Mouse (Mus musculus): ENCODE measurements at regions not wholly inside any gene's neighbourhood (a gene's known extent, or its start where the extent isn't known, plus 50 kb on each side); places are given as distances from the start of the nearest gene placed in this dataset.
A peak's percentile ranks its signal among the peaks of the same experiment; 100 is the strongest.

DNA sequence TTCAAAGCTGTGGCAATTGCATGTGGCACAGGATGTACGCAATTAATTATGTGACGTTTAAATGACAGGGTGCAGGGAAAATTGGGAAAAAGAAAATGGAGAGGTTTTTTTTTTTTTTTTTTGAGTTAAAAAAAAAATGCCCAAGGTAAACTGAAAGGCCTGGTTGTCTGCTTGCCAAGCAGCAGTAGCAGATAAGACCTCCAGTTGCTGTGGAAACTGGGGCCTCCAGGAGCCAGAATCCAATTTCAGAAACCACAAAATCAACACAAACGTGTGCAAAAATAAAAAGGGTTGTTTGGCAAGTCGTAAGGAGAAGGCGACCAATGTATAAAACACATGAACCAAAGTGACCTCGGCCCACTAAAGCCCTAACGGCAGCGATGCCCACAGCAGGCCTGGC, 837.7 kb upstream of the Sox9 start:
- Histone ChIP-seq H3K36me3 (ENCODE audit: control insufficient read depth, insufficient read depth, low read length) (no peaks in the 10 kb centered on the region), H3K4me2 (ENCODE audit: low read length) (no peak overlapping the region), H3K9me3 (ENCODE audit: control insufficient read depth, low read length) (no peaks in the 10 kb centered on the region), H3K4me1 (ENCODE audit: control insufficient read depth, insufficient read depth, low read depth, low read length) (peaks cover 3% of the 10 kb centered on the region; the same call in 1 of the 2 replicates), H3K27me3 (replicated peaks; ENCODE audit: control insufficient read depth, insufficient read depth, low read length) (no peaks in the 10 kb centered on the region), H3K9ac (ENCODE audit: low read depth, low read length) (no peak overlapping the region), H3K27ac (ENCODE audit: low read depth, low read length) (no peak overlapping the region), H3K4me3 (ENCODE audit: low read length) (no peak overlapping the region)
- WGBS: 61% methylated on average over 8 of the region's 8 CpGs
- no peak for ATAC-seq

DNA sequence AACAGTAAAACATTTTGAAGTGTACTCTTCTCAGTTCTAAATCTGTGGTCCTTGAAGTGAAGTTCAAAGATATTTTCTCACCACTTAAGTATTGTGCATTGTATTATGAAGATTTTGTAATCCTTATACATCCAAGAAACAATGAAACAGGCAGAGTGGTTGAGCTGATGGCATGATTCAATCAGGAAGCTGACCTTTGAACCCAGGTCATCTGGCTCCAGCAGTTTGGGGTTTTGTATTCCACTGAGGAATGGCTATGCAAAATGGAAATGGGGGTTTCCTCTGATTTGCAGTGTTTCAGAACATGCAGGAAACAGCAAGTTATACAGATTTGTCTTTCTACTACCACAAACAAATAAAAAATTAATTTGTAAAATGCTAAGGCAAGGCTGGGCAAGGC, 836.2 kb upstream of the Sox9 start:
- Histone ChIP-seq H3K4me2 (ENCODE audit: low read length) (no peak overlapping the region), H3K4me1 (ENCODE audit: control insufficient read depth, insufficient read depth, low read depth, low read length) (peaks cover 3% of the 10 kb centered on the region; the same call in 1 of the 2 replicates), H3K36me3 (ENCODE audit: control insufficient read depth, insufficient read depth, low read length) (no peaks in the 10 kb centered on the region), H3K27ac (ENCODE audit: low read depth, low read length) (no peak overlapping the region), H3K9me3 (ENCODE audit: control insufficient read depth, low read length) (no peaks in the 10 kb centered on the region), H3K9ac (ENCODE audit: low read depth, low read length) (no peak overlapping the region), H3K4me3 (ENCODE audit: low read length) (no peak overlapping the region), H3K27me3 (replicated peaks; ENCODE audit: control insufficient read depth, insufficient read depth, low read length) (no peaks in the 10 kb centered on the region)
- ATAC-seq: no peak

DNA sequence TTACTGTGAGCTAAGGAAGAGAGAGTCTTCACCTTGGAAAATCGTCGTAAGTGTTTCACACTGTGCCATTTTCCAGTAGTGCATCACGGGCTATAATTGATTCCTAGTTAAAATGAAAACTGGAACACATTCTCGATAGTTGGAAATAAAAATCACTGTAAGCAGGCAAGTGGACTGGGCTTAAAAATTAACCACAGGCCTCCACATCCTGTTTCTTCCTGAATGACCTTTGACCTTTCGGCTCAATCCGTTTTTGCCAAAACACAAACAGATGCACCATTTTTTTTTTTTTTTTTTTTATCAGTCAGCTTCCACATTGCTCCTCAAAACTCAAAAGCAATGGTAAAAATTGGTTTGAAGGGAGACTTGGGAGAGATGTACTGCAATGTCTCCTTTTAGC, 834.4 kb upstream of the Sox9 start:
- whole genome bisulfite sequencing: 84% methylated on average over 6 of the region's 6 CpGs
- H3K4me2 ChIP-seq (ENCODE audit: low read length): no peak overlapping the region
- H3K4me3 ChIP-seq (ENCODE audit: low read length): no peak overlapping the region
- no peak overlapping the region for H3K27ac ChIP-seq (ENCODE audit: low read depth, low read length)
- no peaks in the 10 kb centered on the region for H3K27me3 ChIP-seq (replicated peaks; ENCODE audit: control insufficient read depth, insufficient read depth, low read length)
- H3K36me3 ChIP-seq (ENCODE audit: control insufficient read depth, insufficient read depth, low read length): no peaks in the 10 kb centered on the region
- no peak overlapping the region for H3K9ac ChIP-seq (ENCODE audit: low read depth, low read length)
- no peak for ATAC-seq
- H3K9me3 ChIP-seq (ENCODE audit: control insufficient read depth, low read length): no peaks in the 10 kb centered on the region
- peaks cover 3% of the 10 kb centered on the region; the same call in 1 of the 2 replicates for H3K4me1 ChIP-seq (ENCODE audit: control insufficient read depth, insufficient read depth, low read depth, low read length)

DNA sequence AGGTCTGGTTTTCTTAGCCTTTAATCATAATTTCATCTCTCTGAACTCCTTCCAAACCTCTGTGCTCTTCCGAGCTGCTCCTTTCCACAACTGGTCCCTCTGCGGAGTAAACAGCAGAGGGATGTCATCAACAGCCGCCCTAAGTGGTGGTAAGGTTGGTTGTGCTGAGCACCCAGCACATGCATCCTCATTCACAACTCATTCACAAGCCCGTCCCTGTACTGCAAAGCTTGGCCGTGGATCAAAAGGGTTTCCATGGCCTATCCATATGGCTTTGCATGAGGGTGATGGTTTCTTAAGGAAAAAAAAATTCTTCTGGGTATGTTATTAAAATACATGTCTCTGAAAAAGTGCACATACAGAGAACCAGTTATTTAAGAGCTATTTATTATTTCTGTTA, 828.6 kb upstream of the Sox9 start:
- Histone ChIP-seq H3K4me2 (ENCODE audit: low read length) (no peak overlapping the region), H3K4me1 (ENCODE audit: control insufficient read depth, insufficient read depth, low read depth, low read length) (no peaks in the 10 kb centered on the region), H3K27ac (ENCODE audit: low read depth, low read length) (no peak overlapping the region), H3K36me3 (ENCODE audit: control insufficient read depth, insufficient read depth, low read length) (no peaks in the 10 kb centered on the region), H3K9me3 (ENCODE audit: control insufficient read depth, low read length) (0 out of 2 replicates have a peak, but pooled peaks cover 3% of the 10 kb centered on the region), H3K9ac (ENCODE audit: low read depth, low read length) (no peak overlapping the region), H3K27me3 (replicated peaks; ENCODE audit: control insufficient read depth, insufficient read depth, low read length) (no peaks in the 10 kb centered on the region), H3K4me3 (ENCODE audit: low read length) (no peak overlapping the region)
- ATAC-seq: no peak
- WGBS: 86% methylated on average over 5 of the region's 5 CpGs

DNA sequence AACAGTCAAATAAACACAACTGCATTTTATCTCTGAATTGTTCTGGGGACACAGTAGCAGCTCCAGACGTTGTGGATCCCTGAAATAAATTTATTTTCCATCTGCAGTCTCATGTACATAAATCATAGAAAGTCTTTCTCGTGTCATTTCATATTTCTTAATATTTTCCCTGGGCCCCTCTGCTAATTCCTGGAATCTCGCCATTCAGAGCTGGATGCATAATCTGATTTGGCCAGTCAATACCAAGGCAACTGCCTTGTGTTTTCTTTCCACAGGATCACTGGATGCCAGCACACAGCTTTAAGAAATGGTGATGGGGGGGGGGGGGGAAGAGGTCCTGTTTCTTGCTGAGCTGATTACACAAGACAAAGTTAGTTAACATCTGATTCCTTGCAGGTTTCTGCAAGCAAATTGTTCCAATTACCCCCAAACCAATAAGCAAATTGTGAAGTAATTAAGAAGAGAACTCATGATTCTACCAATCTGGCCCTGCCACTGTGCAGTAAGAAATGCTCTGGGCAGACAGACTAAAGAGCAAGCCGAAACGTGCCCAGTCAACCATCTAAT, 824.2 kb upstream of the Sox9 start:
- H3K27ac ChIP-seq (ENCODE audit: low read depth, low read length): no peak overlapping the region
- H3K36me3 ChIP-seq (ENCODE audit: control insufficient read depth, insufficient read depth, low read length): no peaks in the 10 kb centered on the region
- 53% methylated on average over 5 of the region's 5 CpGs for WGBS

DNA sequence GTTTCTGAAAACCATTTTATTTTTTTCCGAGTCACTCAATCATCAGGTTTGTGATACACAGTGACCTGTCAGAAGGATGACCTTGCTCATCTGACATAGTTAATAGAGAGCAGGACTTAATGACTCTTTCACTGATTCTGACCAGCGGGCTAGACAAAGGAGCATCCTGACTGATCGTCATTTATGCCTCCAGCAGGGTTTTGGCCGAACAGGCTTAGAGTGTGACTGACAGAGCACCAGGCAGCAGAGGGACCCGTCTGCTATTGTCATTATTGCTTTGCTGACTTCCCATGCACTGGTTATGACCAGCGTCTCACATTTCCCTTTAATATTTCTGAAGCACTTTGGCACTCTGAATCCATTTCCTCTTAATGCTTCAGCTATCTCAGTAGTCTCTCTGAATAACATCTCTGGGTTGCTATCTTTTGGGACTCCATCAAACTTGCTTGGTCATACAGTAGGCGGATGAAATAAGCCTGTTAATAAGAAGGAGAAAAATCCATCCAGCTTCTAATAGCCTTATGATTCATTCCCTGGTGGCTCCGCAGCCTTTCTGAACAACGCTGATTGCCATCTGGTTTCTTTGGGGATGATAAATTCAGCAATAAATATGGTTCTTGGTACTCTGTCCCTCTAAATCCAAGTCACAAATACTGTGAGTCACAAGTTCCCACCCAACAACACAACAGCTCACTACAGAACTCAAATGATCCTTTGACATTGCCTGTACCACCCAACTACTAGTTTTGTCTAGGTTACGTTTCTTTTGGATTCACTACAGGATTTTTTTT, 820.8 kb upstream of the Sox9 start:
- no peak overlapping the region for H3K4me2 ChIP-seq (ENCODE audit: low read length)
- 44% methylated on average over 10 of the region's 10 CpGs for WGBS
- H3K27me3 ChIP-seq (replicated peaks; ENCODE audit: control insufficient read depth, insufficient read depth, low read length): no peaks in the 10 kb centered on the region
- ATAC-seq: 0 out of 2 replicates have a peak, but pooled peaks have one; percentile 42
- H3K36me3 ChIP-seq (ENCODE audit: control insufficient read depth, insufficient read depth, low read length): no peaks in the 10 kb centered on the region
- no peak overlapping the region for H3K9ac ChIP-seq (ENCODE audit: low read depth, low read length)
- no peak overlapping the region for H3K4me3 ChIP-seq (ENCODE audit: low read length)
- peaks cover 5% of the 10 kb centered on the region for H3K4me1 ChIP-seq (ENCODE audit: control insufficient read depth, insufficient read depth, low read depth, low read length)
- H3K27ac ChIP-seq (ENCODE audit: low read depth, low read length): no peak overlapping the region
- 0 out of 2 replicates have a peak, but pooled peaks cover 2% of the 10 kb centered on the region for H3K9me3 ChIP-seq (ENCODE audit: control insufficient read depth, low read length)

More for the DNA sequence above, 824.2 kb upstream of the Sox9 start:
- Histone ChIP-seq H3K4me3 (ENCODE audit: low read length) (no peak overlapping the region), H3K27me3 (replicated peaks; ENCODE audit: control insufficient read depth, insufficient read depth, low read length) (no peaks in the 10 kb centered on the region), H3K9me3 (ENCODE audit: control insufficient read depth, low read length) (0 out of 2 replicates have a peak, but pooled peaks cover 3% of the 10 kb centered on the region), H3K4me1 (ENCODE audit: control insufficient read depth, insufficient read depth, low read depth, low read length) (peaks cover 5% of the 10 kb centered on the region), H3K4me2 (ENCODE audit: low read length) (no peak overlapping the region), H3K9ac (ENCODE audit: low read depth, low read length) (no peak overlapping the region)
- ATAC-seq: no peak

DNA sequence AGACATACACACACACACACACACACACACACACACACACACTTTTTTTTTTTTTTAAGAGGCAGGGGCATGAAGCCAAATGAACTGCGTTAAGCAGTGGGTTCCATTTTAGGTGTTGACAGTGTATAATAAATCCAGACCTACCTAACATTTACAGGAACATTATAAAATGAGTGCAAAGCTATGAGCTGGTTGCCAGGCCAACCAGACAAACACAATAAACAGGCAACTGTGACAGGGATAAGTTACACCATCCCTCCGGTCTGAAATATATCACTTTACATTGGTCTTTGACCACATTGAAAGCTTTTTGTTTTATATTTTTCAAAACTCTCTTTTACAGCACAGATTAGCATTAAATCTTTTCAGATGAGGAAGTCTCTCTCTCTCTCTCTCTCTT, 820.2 kb upstream of the Sox9 start:
- no peak overlapping the region for H3K4me3 ChIP-seq (ENCODE audit: low read length)
- 47% methylated on average over 2 of the region's 2 CpGs for WGBS
- H3K9me3 ChIP-seq (ENCODE audit: control insufficient read depth, low read length): no peaks in the 10 kb centered on the region
- H3K4me1 ChIP-seq (ENCODE audit: control insufficient read depth, insufficient read depth, low read depth, low read length): peaks cover 5% of the 10 kb centered on the region
- H3K27me3 ChIP-seq (replicated peaks; ENCODE audit: control insufficient read depth, insufficient read depth, low read length): no peaks in the 10 kb centered on the region
- H3K9ac ChIP-seq (ENCODE audit: low read depth, low read length): no peak overlapping the region
- H3K36me3 ChIP-seq (ENCODE audit: control insufficient read depth, insufficient read depth, low read length): no peaks in the 10 kb centered on the region
- no peak overlapping the region for H3K4me2 ChIP-seq (ENCODE audit: low read length)
- no peak for ATAC-seq
- no peak overlapping the region for H3K27ac ChIP-seq (ENCODE audit: low read depth, low read length)

DNA sequence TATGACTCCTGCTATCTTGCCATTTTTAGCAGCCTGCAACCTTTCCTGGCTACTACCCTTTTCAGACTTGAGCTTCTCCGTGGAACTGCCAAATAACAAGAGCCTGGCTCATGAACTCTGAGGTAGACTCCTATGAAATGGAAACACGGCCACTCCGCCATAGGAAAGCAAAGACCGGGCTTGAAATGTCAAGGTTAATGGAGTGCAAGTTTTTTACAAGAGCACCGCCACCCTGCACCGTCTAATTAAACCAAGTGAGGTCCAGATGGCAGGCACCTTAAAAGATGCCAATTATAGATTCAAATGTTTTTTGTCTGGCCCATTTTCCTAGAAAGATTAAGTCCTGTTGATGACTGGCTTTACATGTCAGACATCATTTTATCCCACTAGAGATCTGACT, 818.0 kb upstream of the Sox9 start:
- Histone ChIP-seq H3K27me3 (replicated peaks; ENCODE audit: control insufficient read depth, insufficient read depth, low read length) (no peaks in the 10 kb centered on the region), H3K4me3 (ENCODE audit: low read length) (no peak overlapping the region), H3K36me3 (ENCODE audit: control insufficient read depth, insufficient read depth, low read length) (no peaks in the 10 kb centered on the region), H3K9me3 (ENCODE audit: control insufficient read depth, low read length) (no peaks in the 10 kb centered on the region), H3K9ac (ENCODE audit: low read depth, low read length) (no peak overlapping the region), H3K4me1 (ENCODE audit: control insufficient read depth, insufficient read depth, low read depth, low read length) (peaks cover 5% of the 10 kb centered on the region), H3K27ac (ENCODE audit: low read depth, low read length) (no peak overlapping the region), H3K4me2 (ENCODE audit: low read length) (no peak overlapping the region)
- 64% methylated on average over 6 of the region's 6 CpGs for WGBS
- ATAC-seq: no peak

DNA sequence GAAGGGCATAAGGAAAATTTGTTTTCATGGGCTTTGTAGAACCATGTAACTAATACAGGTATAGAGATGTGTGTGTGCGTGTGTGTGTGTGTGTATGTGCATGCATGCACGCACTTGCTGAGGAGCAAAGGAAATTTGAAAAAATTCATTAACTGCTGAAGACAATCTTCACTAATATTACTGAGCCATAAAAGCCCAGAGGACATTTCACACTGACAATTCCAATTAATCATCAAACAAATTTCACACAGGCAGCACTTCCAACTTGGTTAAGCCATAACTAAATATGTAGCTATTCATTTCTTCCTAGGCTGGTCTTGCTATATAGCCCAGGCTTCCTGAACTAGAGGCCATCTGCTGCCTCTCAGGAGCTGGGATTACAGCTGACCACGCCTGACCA, 815.6 kb upstream of the Sox9 start:
- H3K4me1 ChIP-seq (ENCODE audit: control insufficient read depth, insufficient read depth, low read depth, low read length): no peaks in the 10 kb centered on the region; the same call in 1 of the 2 replicates
- no peaks in the 10 kb centered on the region for H3K27me3 ChIP-seq (replicated peaks; ENCODE audit: control insufficient read depth, insufficient read depth, low read length)
- no peaks in the 10 kb centered on the region for H3K36me3 ChIP-seq (ENCODE audit: control insufficient read depth, insufficient read depth, low read length)
- H3K9ac ChIP-seq (ENCODE audit: low read depth, low read length): no peak overlapping the region
- ATAC-seq: peak; percentile 34; the same call in 1 of the 2 replicates
- no peak overlapping the region for H3K27ac ChIP-seq (ENCODE audit: low read depth, low read length)
- WGBS: 79% methylated on average over 3 of the region's 3 CpGs
- no peak overlapping the region for H3K4me3 ChIP-seq (ENCODE audit: low read length)
- H3K4me2 ChIP-seq (ENCODE audit: low read length): no peak overlapping the region
- H3K9me3 ChIP-seq (ENCODE audit: control insufficient read depth, low read length): no peaks in the 10 kb centered on the region

Measured in hindbrain, embryonic 16.5 days (tissue).